Mouse (Mus musculus): Measurements from ENCODE around the gene Rgs9bp. TPM values are rescaled to one million over a fixed set of nuclear protein-coding genes. Genes with fewer than 3 reads are reported as not detected.

Rgs9bp gene
- polyA plus RNA-seq, 1 experiment from 2014 or later: 0.25 TPM

GRCm38 (mm10) chr7:35594311-35594710, 8.9 kb upstream of the Rgs9bp start:
- no peak for ATAC-seq (replicated peaks; ENCODE audit: insufficient number of reproducible peaks, insufficient read depth, low FRiP score, low read depth)
- Histone ChIP-seq H3K4me2 (no peak overlapping the region), H3K4me3 (no peak overlapping the region), H3K27me3 (no peaks in the 10 kb centered on the region), H3K4me1 (replicated peaks) (no peaks in the 10 kb centered on the region), H3K9me3 (replicated peaks) (no peaks in the 10 kb centered on the region), H3K36me3 (peaks cover 32% of the 10 kb centered on the region), H3K9ac (no peak overlapping the region), H3K27ac (no peak overlapping the region)
- WGBS: 88% methylated on average over 5 of the region's 5 CpGs

GRCm38 (mm10) chr7:35590731-35591191, 5.4 kb upstream of the Rgs9bp start:
- WGBS: 79% methylated on average over 10 of the region's 10 CpGs
- H3K27me3 ChIP-seq: no peaks in the 10 kb centered on the region
- H3K9ac ChIP-seq: no peak overlapping the region
- peaks cover 14% of the 10 kb centered on the region for H3K4me1 ChIP-seq (replicated peaks)
- no peak overlapping the region for H3K4me3 ChIP-seq
- H3K4me2 ChIP-seq: no peak overlapping the region
- H3K9me3 ChIP-seq (replicated peaks): no peaks in the 10 kb centered on the region
- H3K27ac ChIP-seq: peak overlapping the region; percentile 25; the same call in 1 of the 2 replicates
- ATAC-seq (replicated peaks; ENCODE audit: insufficient number of reproducible peaks, insufficient read depth, low FRiP score, low read depth): no peak
- H3K36me3 ChIP-seq: peaks cover 27% of the 10 kb centered on the region

- H3K27me3 ChIP-seq: peaks cover 4% of the 10 kb centered on the region
- WGBS: 80% methylated on average over 5 of the region's 7 CpGs
- H3K4me1 ChIP-seq (replicated peaks): peaks cover 19% of the 10 kb centered on the region
- no peaks in the 10 kb centered on the region for H3K9me3 ChIP-seq (replicated peaks)
- no peak overlapping the region for H3K9ac ChIP-seq
- H3K36me3 ChIP-seq: peaks cover 22% of the 10 kb centered on the region
- H3K4me3 ChIP-seq: no peak overlapping the region
- no peak for ATAC-seq (replicated peaks; ENCODE audit: insufficient number of reproducible peaks, insufficient read depth, low FRiP score, low read depth)
- H3K27ac ChIP-seq: no peak overlapping the region
- H3K4me2 ChIP-seq: no peak overlapping the region
Observed at GRCm38 (mm10) chr7:35589485-35589884, 4.1 kb upstream of the Rgs9bp start.

GRCm38 (mm10) chr7:35588680-35589428, 3.5 kb upstream of the Rgs9bp start:
- WGBS: 67% methylated on average over 9 of the region's 9 CpGs
- H3K4me2 ChIP-seq: no peak overlapping the region
- no peak overlapping the region for H3K9ac ChIP-seq
- no peak overlapping the region for H3K27ac ChIP-seq
- H3K27me3 ChIP-seq: peaks cover 10% of the 10 kb centered on the region
- no peaks in the 10 kb centered on the region for H3K9me3 ChIP-seq (replicated peaks)
- H3K4me1 ChIP-seq (replicated peaks): peaks cover 24% of the 10 kb centered on the region
- ATAC-seq (replicated peaks; ENCODE audit: insufficient number of reproducible peaks, insufficient read depth, low FRiP score, low read depth): no peak
- H3K4me3 ChIP-seq: no peak overlapping the region
- H3K36me3 ChIP-seq: peaks cover 20% of the 10 kb centered on the region

- peaks cover 21% of the 10 kb centered on the region for H3K27me3 ChIP-seq
- no peak for ATAC-seq (replicated peaks; ENCODE audit: insufficient number of reproducible peaks, insufficient read depth, low FRiP score, low read depth)
- 73% methylated on average over 5 of the region's 5 CpGs for WGBS
Observed at GRCm38 (mm10) chr7:35587728-35588127, 2.3 kb upstream of the Rgs9bp start.

GRCm38 (mm10) chr7:35586906-35587445, 1.6 kb upstream of the Rgs9bp start:
- Histone ChIP-seq H3K9me3 (replicated peaks) (no peaks in the 10 kb centered on the region), H3K27ac (no peak overlapping the region), H3K9ac (peak overlapping the region; percentile 79), H3K27me3 (peaks cover 26% of the 10 kb centered on the region), H3K36me3 (peaks cover 5% of the 10 kb centered on the region), H3K4me2 (peak overlapping the region; percentile 99), H3K4me3 (peak overlapping the region; percentile 73), H3K4me1 (replicated peaks) (peaks cover 29% of the 10 kb centered on the region)
- 18% methylated on average over 15 of the region's 15 CpGs for WGBS
- ATAC-seq (replicated peaks; ENCODE audit: insufficient number of reproducible peaks, insufficient read depth, low FRiP score, low read depth): no peak

More at GRCm38 (mm10) chr7:35587728-35588127, 2.3 kb upstream of the Rgs9bp start:
- H3K36me3 ChIP-seq: peaks cover 11% of the 10 kb centered on the region
- no peak overlapping the region for H3K4me2 ChIP-seq
- no peak overlapping the region for H3K9ac ChIP-seq
- H3K4me1 ChIP-seq (replicated peaks): peaks cover 29% of the 10 kb centered on the region
- H3K4me3 ChIP-seq: no peak overlapping the region
- no peak overlapping the region for H3K27ac ChIP-seq
- H3K9me3 ChIP-seq (replicated peaks): no peaks in the 10 kb centered on the region

- Histone ChIP-seq H3K9ac (peak within 1 kb of the TSS; percentile 79), H3K4me3 (peak within 1 kb of the TSS; percentile 73), H3K9me3 (replicated peaks) (no peaks in the 10 kb centered on the region), H3K27ac (peak within 1 kb of the TSS; percentile 68), H3K4me2 (peak within 1 kb of the TSS; percentile 99), H3K36me3 (no peaks in the 10 kb centered on the region), H3K4me1 (replicated peaks) (peaks cover 29% of the 10 kb centered on the region), H3K27me3 (peaks cover 26% of the 10 kb centered on the region)
- peak; percentile 98 for ATAC-seq (replicated peaks; ENCODE audit: insufficient number of reproducible peaks, insufficient read depth, low FRiP score, low read depth)
- WGBS: under 1% methylated on average over 49 of the region's 49 CpGs
Observed at GRCm38 (mm10) chr7:35586055-35586905, 898 bp upstream of the Rgs9bp start, which contains the start of gene Ankrd27. Gene Ankrd27 (plus strand): TSS chr7:35586244.

GRCm38 (mm10) chr7:35584786-35585190, 594 bp downstream of the Rgs9bp start:
- H3K36me3 ChIP-seq: no peaks in the 10 kb centered on the region
- no peak for ATAC-seq (replicated peaks; ENCODE audit: insufficient number of reproducible peaks, insufficient read depth, low FRiP score, low read depth)
- H3K9me3 ChIP-seq (replicated peaks): no peaks in the 10 kb centered on the region
- peaks cover 26% of the 10 kb centered on the region for H3K27me3 ChIP-seq
- peak overlapping the region; percentile 73 for H3K4me3 ChIP-seq
- peak overlapping the region; percentile 53 for H3K9ac ChIP-seq
- peaks cover 29% of the 10 kb centered on the region for H3K4me1 ChIP-seq (replicated peaks)
- H3K4me2 ChIP-seq: peak overlapping the region; percentile 99
- no peak overlapping the region for H3K27ac ChIP-seq
- WGBS: under 1% methylated on average over 50 of the region's 50 CpGs

GRCm38 (mm10) chr7:35584068-35584785, 1.2 kb downstream of the Rgs9bp start:
- H3K4me1 ChIP-seq (replicated peaks): peaks cover 29% of the 10 kb centered on the region
- H3K4me2 ChIP-seq: peak overlapping the region; percentile 99
- no peak overlapping the region for H3K27ac ChIP-seq
- H3K4me3 ChIP-seq: peak overlapping the region; percentile 73
- H3K9ac ChIP-seq: peak overlapping the region; percentile 53
- no peaks in the 10 kb centered on the region for H3K36me3 ChIP-seq
- 5% methylated on average over 36 of the region's 36 CpGs for WGBS
- H3K27me3 ChIP-seq: peaks cover 26% of the 10 kb centered on the region
- no peaks in the 10 kb centered on the region for H3K9me3 ChIP-seq (replicated peaks)
- ATAC-seq (replicated peaks; ENCODE audit: insufficient number of reproducible peaks, insufficient read depth, low FRiP score, low read depth): no peak

GRCm38 (mm10) chr7:35583476-35584025, 1.8 kb downstream of the Rgs9bp start:
- Histone ChIP-seq H3K9me3 (replicated peaks) (no peaks in the 10 kb centered on the region), H3K9ac (no peak overlapping the region), H3K27ac (no peak overlapping the region), H3K4me1 (replicated peaks) (peaks cover 29% of the 10 kb centered on the region), H3K4me2 (peak overlapping the region; percentile 99), H3K27me3 (peaks cover 26% of the 10 kb centered on the region), H3K4me3 (0 out of 2 replicates have a peak overlapping the region, but pooled peaks have one; percentile 7), H3K36me3 (no peaks in the 10 kb centered on the region)
- no peak for ATAC-seq (replicated peaks; ENCODE audit: insufficient number of reproducible peaks, insufficient read depth, low FRiP score, low read depth)
- WGBS: 15% methylated on average over 11 of the region's 11 CpGs

Data from heart, embryonic 15.5 days (tissue).